Mouse (Mus musculus): Measurements from ENCODE around the gene Rasgrp3. TPM values are rescaled to one million over a fixed set of nuclear protein-coding genes. Genes with fewer than 3 reads are reported as not detected.

The Rasgrp3 gene
- polyA plus RNA-seq, 1 experiment from 2014 or later, result 28.8 TPM

DNA sequence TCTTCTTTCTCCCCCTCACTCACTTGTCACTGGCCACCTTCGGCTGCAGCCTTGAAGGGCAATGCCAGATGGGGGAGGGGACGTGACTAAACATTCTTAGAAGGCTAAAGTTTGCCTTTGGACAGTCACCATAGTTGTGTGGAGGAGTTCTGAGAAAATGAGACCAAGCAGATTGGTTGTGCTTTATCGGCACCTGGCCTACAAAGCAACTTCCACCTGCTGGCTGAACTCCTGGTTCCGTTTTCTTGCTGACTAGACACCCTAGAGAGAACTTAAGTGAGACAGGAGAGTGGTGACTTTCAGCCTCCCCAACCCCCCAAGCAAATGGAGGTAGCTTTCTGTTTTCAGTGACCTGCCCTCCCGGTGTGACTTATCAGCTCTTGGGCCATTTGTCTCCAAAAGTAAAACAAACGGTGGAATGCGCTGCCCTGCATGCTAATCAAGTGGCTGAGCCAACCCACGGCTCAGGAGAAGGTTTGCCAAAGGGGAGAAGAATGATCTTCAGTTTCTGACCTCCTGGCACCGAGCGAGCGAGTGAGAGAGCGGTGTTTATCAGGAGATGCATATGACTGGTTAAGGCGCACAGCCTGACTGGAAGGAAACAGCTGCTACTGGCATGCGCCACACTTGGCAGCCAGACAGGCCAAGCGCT is 29.4 kb downstream of the Rasgrp3 start:
- H3K27me3 ChIP-seq (ENCODE audit: control insufficient read depth, insufficient read depth, low read length), result no peaks in the 10 kb centered on the region
- H3K27ac ChIP-seq (ENCODE audit: low read depth, low read length), result peak overlapping the region; percentile 17; the same call in 1 of the 2 replicates
- H3K4me3 ChIP-seq (ENCODE audit: low read length), result peak overlapping the region; percentile 13; the same call in 1 of the 2 replicates
- 0 out of 2 replicates have a peak, but pooled peaks cover 3% of the 10 kb centered on the region for H3K9me3 ChIP-seq (ENCODE audit: control insufficient read depth, low read length)
- H3K36me3 ChIP-seq (ENCODE audit: control insufficient read depth, insufficient read depth, low read length), result no peaks in the 10 kb centered on the region
- ATAC-seq (ENCODE audit: low FRiP score, low TSS enrichment), result peak; percentile 87
- H3K4me2 ChIP-seq (replicated peaks; ENCODE audit: low read depth, low read length), result peak overlapping the region; percentile 42
- WGBS, result 1% methylated on average over 15 of the region's 15 CpGs
- H3K9ac ChIP-seq (ENCODE audit: low read depth, low read length), result 0 out of 2 replicates have a peak overlapping the region, but pooled peaks have one; percentile 34
- peaks cover 9% of the 10 kb centered on the region for H3K4me1 ChIP-seq (ENCODE audit: control insufficient read depth, insufficient read depth, low read length)

DNA sequence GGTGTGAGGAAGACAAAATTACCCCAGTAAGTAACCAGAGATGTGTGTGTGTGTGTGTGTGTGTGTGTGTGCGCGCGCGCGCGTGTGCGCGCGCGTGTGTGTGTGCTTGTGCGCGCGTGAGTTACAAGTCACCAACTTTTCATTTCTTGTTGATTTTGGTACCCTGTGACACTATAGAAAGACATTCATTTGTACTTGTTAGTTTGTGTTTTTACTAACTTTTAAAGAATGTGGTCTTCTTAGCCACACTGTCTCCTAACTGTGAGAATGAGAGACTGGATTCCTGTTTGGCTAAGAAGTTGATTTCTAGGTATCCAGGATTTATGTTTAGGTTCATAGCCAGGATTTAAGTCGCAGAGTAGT is 29.9 kb downstream of the Rasgrp3 start:
- 65% methylated on average over 14 of the region's 14 CpGs for WGBS
- ATAC-seq (ENCODE audit: low FRiP score, low TSS enrichment), result no peak
- no peaks in the 10 kb centered on the region for H3K27me3 ChIP-seq (ENCODE audit: control insufficient read depth, insufficient read depth, low read length)
- H3K4me3 ChIP-seq (ENCODE audit: low read length), result peak overlapping the region; percentile 13; the same call in 1 of the 2 replicates
- 0 out of 2 replicates have a peak overlapping the region, but pooled peaks have one; percentile 34 for H3K9ac ChIP-seq (ENCODE audit: low read depth, low read length)
- peaks cover 9% of the 10 kb centered on the region for H3K4me1 ChIP-seq (ENCODE audit: control insufficient read depth, insufficient read depth, low read length)
- H3K4me2 ChIP-seq (replicated peaks; ENCODE audit: low read depth, low read length), result peak overlapping the region; percentile 42
- H3K9me3 ChIP-seq (ENCODE audit: control insufficient read depth, low read length), result no peaks in the 10 kb centered on the region
- no peak overlapping the region for H3K27ac ChIP-seq (ENCODE audit: low read depth, low read length)
- no peaks in the 10 kb centered on the region for H3K36me3 ChIP-seq (ENCODE audit: control insufficient read depth, insufficient read depth, low read length)

DNA sequence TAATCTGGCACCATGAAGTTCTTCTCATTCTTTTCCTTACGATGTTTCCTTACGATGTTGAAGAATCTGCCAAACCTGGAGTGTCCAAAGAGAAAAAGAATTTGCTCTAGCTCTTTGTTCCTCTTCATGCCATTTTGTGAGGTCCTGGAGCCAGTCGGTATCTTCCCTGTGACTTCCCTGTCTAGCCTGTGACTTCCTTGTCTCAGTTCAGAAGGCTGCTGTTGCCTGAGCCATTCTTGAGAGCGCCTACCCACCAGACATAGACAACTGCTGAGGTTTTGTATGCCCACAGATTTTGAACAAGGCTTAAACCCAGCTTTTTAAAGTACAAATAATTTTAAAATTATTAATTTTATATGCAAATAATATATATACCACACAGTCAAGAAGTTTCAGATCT is 31.3 kb downstream of the Rasgrp3 start:
- no peak overlapping the region for H3K27ac ChIP-seq (ENCODE audit: low read depth, low read length)
- peaks cover 9% of the 10 kb centered on the region for H3K4me1 ChIP-seq (ENCODE audit: control insufficient read depth, insufficient read depth, low read length)
- H3K4me3 ChIP-seq (ENCODE audit: low read length), result no peak overlapping the region
- 88% methylated on average over 4 of the region's 4 CpGs for WGBS
- H3K36me3 ChIP-seq (ENCODE audit: control insufficient read depth, insufficient read depth, low read length), result no peaks in the 10 kb centered on the region
- ATAC-seq (ENCODE audit: low FRiP score, low TSS enrichment), result no peak
- no peak overlapping the region for H3K4me2 ChIP-seq (replicated peaks; ENCODE audit: low read depth, low read length)
- no peaks in the 10 kb centered on the region for H3K27me3 ChIP-seq (ENCODE audit: control insufficient read depth, insufficient read depth, low read length)
- H3K9me3 ChIP-seq (ENCODE audit: control insufficient read depth, low read length), result no peaks in the 10 kb centered on the region
- H3K9ac ChIP-seq (ENCODE audit: low read depth, low read length), result no peak overlapping the region

DNA sequence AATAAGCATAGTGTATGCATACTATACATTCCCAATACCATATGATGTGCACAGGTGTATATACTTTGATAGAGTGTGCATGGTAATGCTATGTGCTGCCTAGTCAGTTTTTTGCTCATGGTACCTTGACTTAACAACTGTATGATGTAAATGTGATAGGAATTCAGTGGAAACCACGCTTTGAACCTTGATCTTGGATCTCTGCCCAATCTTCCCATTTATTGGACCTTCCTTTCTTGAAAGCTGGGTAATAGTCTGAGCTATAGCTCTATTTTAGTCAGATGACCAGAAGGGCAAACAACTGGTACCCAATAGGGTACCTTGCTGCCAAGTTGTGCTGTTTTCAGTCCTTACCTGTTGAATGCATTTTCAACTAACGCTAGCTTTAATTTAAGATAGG is 31.8 kb downstream of the Rasgrp3 start:
- H3K27ac ChIP-seq (ENCODE audit: low read depth, low read length), result no peak overlapping the region
- no peak for ATAC-seq (ENCODE audit: low FRiP score, low TSS enrichment)
- no peak overlapping the region for H3K4me3 ChIP-seq (ENCODE audit: low read length)
- no peaks in the 10 kb centered on the region for H3K36me3 ChIP-seq (ENCODE audit: control insufficient read depth, insufficient read depth, low read length)
- H3K4me1 ChIP-seq (ENCODE audit: control insufficient read depth, insufficient read depth, low read length), result peaks cover 9% of the 10 kb centered on the region
- no peak overlapping the region for H3K9ac ChIP-seq (ENCODE audit: low read depth, low read length)
- H3K9me3 ChIP-seq (ENCODE audit: control insufficient read depth, low read length), result no peaks in the 10 kb centered on the region
- no peaks in the 10 kb centered on the region for H3K27me3 ChIP-seq (ENCODE audit: control insufficient read depth, insufficient read depth, low read length)
- WGBS, result 85% methylated on average over 2 of the region's 2 CpGs
- no peak overlapping the region for H3K4me2 ChIP-seq (replicated peaks; ENCODE audit: low read depth, low read length)

DNA sequence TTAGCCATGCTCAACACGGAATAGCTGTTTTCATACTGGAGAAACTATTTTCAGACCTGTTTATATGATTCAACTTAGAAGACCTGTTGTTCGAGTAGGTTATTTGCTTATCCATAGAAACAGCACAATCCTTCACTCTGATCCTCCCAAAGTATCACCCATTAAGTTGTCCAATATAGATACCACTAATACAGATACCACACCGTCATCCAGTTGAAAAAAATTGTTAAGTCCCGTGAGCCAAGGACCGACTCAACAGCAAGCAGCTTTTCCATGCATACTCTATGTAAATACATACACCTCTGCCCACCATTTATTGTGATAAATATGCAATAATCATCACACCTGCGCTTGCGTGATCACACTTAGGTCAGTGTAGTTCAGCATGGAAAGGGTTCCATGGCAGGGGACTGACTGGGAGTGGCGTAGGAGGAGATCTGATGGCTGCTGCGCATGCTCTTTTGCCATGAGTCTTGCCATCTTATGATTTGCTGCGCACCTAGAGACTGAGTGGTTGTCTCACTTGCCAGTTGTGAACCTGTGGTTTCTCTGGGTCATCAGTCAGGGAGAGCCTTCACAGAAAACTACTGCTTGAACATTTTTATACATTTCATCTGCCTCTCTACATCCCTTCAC is 32.9 kb downstream of the Rasgrp3 start:
- Histone ChIP-seq H3K9me3 (ENCODE audit: control insufficient read depth, low read length) (no peaks in the 10 kb centered on the region), H3K27ac (ENCODE audit: low read depth, low read length) (no peak overlapping the region)
- 95% methylated on average over 10 of the region's 10 CpGs for WGBS

DNA sequence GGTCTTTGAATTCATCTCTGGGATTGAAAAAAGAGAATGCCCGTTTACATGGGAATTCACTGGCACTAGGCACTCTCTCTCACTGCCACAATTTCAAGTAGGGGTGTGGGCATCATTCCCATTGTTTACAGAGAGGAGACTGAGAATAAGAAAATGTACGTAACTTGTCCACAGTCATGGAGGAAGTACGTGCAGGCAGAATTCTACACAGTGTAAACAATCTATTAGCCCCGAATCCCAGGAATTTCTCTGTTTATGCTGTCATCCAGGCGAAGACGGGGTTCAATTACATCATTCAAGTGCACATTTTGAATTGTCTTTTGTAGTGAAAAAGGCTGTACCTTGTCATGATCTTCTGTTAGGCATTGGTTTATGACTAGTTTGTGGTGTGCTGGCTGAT is 34.6 kb downstream of the Rasgrp3 start:
- no peaks in the 10 kb centered on the region for H3K9me3 ChIP-seq (ENCODE audit: control insufficient read depth, low read length)
- no peaks in the 10 kb centered on the region for H3K36me3 ChIP-seq (ENCODE audit: control insufficient read depth, insufficient read depth, low read length)
- H3K4me2 ChIP-seq (replicated peaks; ENCODE audit: low read depth, low read length), result no peak overlapping the region
- H3K9ac ChIP-seq (ENCODE audit: low read depth, low read length), result no peak overlapping the region
- no peak for ATAC-seq (ENCODE audit: low FRiP score, low TSS enrichment)
- no peaks in the 10 kb centered on the region; the same call in 1 of the 2 replicates for H3K4me1 ChIP-seq (ENCODE audit: control insufficient read depth, insufficient read depth, low read length)
- H3K27me3 ChIP-seq (ENCODE audit: control insufficient read depth, insufficient read depth, low read length), result no peaks in the 10 kb centered on the region
- no peak overlapping the region for H3K4me3 ChIP-seq (ENCODE audit: low read length)
- WGBS, result 82% methylated on average over 6 of the region's 6 CpGs
- H3K27ac ChIP-seq (ENCODE audit: low read depth, low read length), result no peak overlapping the region

More for the DNA sequence above, 32.9 kb downstream of the Rasgrp3 start:
- no peak overlapping the region for H3K4me2 ChIP-seq (replicated peaks; ENCODE audit: low read depth, low read length)
- H3K36me3 ChIP-seq (ENCODE audit: control insufficient read depth, insufficient read depth, low read length), result no peaks in the 10 kb centered on the region
- no peak for ATAC-seq (ENCODE audit: low FRiP score, low TSS enrichment)
- no peaks in the 10 kb centered on the region for H3K27me3 ChIP-seq (ENCODE audit: control insufficient read depth, insufficient read depth, low read length)
- peaks cover 9% of the 10 kb centered on the region for H3K4me1 ChIP-seq (ENCODE audit: control insufficient read depth, insufficient read depth, low read length)
- H3K4me3 ChIP-seq (ENCODE audit: low read length), result no peak overlapping the region
- H3K9ac ChIP-seq (ENCODE audit: low read depth, low read length), result no peak overlapping the region

DNA sequence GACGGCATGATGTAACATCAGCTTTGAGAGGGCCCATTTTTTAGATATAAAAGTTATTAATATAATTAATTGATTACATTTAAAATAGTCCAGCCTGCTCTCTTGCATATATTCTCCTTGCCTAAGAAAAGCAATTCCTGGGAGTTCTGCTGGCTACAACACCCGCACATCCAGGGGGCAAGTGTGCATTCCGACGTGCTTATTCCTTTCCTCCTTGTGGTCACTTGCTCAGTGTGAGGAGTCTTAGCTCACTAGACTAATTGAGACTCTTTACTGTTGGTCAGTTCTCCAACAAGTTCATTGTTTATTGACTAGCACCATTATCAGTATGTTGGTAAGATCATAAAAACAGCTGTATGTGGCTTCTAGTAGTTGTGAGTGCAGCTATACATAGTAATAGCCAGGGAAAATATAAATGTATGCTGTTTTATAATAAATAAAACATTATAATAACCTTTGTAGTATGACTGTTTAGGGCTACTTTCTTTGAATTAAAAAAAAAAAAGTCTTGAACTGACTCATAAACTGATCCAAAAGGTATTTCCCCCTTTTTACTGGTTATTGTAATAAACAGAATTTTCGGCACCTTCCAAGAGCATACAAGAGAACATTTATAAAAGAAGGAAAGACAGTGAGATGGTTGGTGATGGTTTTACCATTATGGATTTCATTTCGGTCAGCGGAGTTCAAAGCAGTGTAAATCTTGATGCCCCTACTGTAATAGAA is 35.4 kb downstream of the Rasgrp3 start:
- WGBS, result 93% methylated on average over 7 of the region's 7 CpGs
- no peaks in the 10 kb centered on the region for H3K27me3 ChIP-seq (ENCODE audit: control insufficient read depth, insufficient read depth, low read length)
- H3K36me3 ChIP-seq (ENCODE audit: control insufficient read depth, insufficient read depth, low read length), result no peaks in the 10 kb centered on the region
- no peak overlapping the region for H3K9ac ChIP-seq (ENCODE audit: low read depth, low read length)
- H3K9me3 ChIP-seq (ENCODE audit: control insufficient read depth, low read length), result no peaks in the 10 kb centered on the region
- no peak overlapping the region for H3K27ac ChIP-seq (ENCODE audit: low read depth, low read length)
- ATAC-seq (ENCODE audit: low FRiP score, low TSS enrichment), result no peak
- H3K4me3 ChIP-seq (ENCODE audit: low read length), result no peak overlapping the region
- H3K4me1 ChIP-seq (ENCODE audit: control insufficient read depth, insufficient read depth, low read length), result no peaks in the 10 kb centered on the region
- no peak overlapping the region for H3K4me2 ChIP-seq (replicated peaks; ENCODE audit: low read depth, low read length)

DNA sequence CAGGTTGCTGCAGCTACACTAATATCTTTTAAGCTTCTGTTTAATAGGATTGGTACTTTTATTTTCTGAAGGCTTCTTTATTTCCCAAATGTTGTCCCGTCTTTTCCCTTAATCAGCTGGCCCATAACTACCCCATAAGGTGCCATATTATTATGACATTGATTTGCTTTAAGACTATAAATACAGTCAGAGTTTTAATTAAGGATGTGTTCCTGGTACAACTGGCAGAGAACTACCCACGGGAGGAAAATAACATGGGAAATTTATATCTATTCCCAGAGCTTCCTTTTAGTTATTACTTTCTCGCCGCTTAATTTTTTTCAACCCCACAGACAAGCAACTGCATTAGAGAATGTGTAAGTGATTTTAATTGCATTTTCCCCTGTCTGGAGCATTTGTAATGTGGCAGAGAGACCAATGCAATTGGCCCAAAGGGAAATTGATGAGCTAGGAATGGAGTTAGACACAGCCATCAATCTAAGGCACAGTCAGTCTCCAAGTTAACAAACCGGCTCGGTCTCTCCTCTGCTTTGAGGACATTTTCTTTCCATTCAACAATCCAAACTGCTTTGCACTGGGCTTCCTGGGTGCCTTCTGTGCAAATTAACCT is 36.1 kb downstream of the Rasgrp3 start:
- Histone ChIP-seq H3K4me1 (ENCODE audit: control insufficient read depth, insufficient read depth, low read length) (no peaks in the 10 kb centered on the region), H3K4me3 (ENCODE audit: low read length) (no peak overlapping the region), H3K9me3 (ENCODE audit: control insufficient read depth, low read length) (no peaks in the 10 kb centered on the region), H3K27ac (ENCODE audit: low read depth, low read length) (no peak overlapping the region), H3K4me2 (replicated peaks; ENCODE audit: low read depth, low read length) (no peak overlapping the region), H3K9ac (ENCODE audit: low read depth, low read length) (no peak overlapping the region), H3K27me3 (ENCODE audit: control insufficient read depth, insufficient read depth, low read length) (no peaks in the 10 kb centered on the region), H3K36me3 (ENCODE audit: control insufficient read depth, insufficient read depth, low read length) (no peaks in the 10 kb centered on the region)
- no peak for ATAC-seq (ENCODE audit: low FRiP score, low TSS enrichment)
- WGBS, result 75% methylated on average over 6 of the region's 6 CpGs

Data from kidney, embryonic 14.5 days (tissue).